Mouse (Mus musculus): ENCODE measurements around the gene Cep55.

Gene Cep55

GRCm38 (mm10) chr19:38045198-38045597 lies 9.6 kb upstream of the Cep55 start:
- no peak for DNase-seq

- DNase-seq = no peak
Measured at GRCm38 (mm10) chr19:38049686-38050085, 5.1 kb upstream of the Cep55 start.

- DNase-seq = peak; percentile 19 to 47
Measured at GRCm38 (mm10) chr19:38053227-38054041, 1.4 kb upstream of the Cep55 start.

GRCm38 (mm10) chr19:38054149-38054719 lies 577 bp upstream of the Cep55 start:
- DNase-seq = peak in 1 of 2 experiments; percentile 84

GRCm38 (mm10) chr19:38055798-38056197 lies 987 bp downstream of the Cep55 start:
- no peak for DNase-seq

GRCm38 (mm10) chr19:38056276-38056675 lies 1.5 kb downstream of the Cep55 start:
- no peak for DNase-seq

GRCm38 (mm10) chr19:38056931-38057330 lies 2.1 kb downstream of the Cep55 start:
- no peak for DNase-seq

GRCm38 (mm10) chr19:38063201-38063600 lies 8.4 kb downstream of the Cep55 start:
- no peak for DNase-seq

GRCm38 (mm10) chr19:38064051-38064450 lies 9.2 kb downstream of the Cep55 start:
- no peak for DNase-seq

GRCm38 (mm10) chr19:38073226-38073625 lies 18.4 kb downstream of the Cep55 start:
- DNase-seq = no peak

GRCm38 (mm10) chr19:38075051-38075450 lies 20.2 kb downstream of the Cep55 start:
- DNase-seq = no peak

- peak; percentile 10 to 42 for DNase-seq
Measured at GRCm38 (mm10) chr19:38076251-38076650, 21.4 kb downstream of the Cep55 start.

- DNase-seq = peak; percentile 44 to 56
Measured at GRCm38 (mm10) chr19:38077851-38078540, 23.2 kb downstream of the Cep55 start.

- no peak for DNase-seq
Measured at GRCm38 (mm10) chr19:38081361-38081760, 26.6 kb downstream of the Cep55 start.

- DNase-seq = no peak
Measured at GRCm38 (mm10) chr19:38082931-38083525, 28.2 kb downstream of the Cep55 start.

- DNase-seq = no peak
Measured at GRCm38 (mm10) chr19:38085841-38086240, 31.0 kb downstream of the Cep55 start.

- peak in 1 of 2 experiments; percentile 18 for DNase-seq
Measured at GRCm38 (mm10) chr19:38086948-38087551, 32.2 kb downstream of the Cep55 start.

GRCm38 (mm10) chr19:38089358-38089757 lies 34.5 kb downstream of the Cep55 start:
- DNase-seq = no peak

- no peak for DNase-seq
Measured at GRCm38 (mm10) chr19:38091512-38091985, 36.7 kb downstream of the Cep55 start.

GRCm38 (mm10) chr19:38096231-38096630 lies 41.4 kb downstream of the Cep55 start:
- DNase-seq = no peak

- DNase-seq = no peak
Measured at GRCm38 (mm10) chr19:38096858-38097758, 42.3 kb downstream of the Cep55 start, which contains the start of gene Ffar4. TSS of gene Ffar4 (plus strand) at chr19:38097071.

- DNase-seq = no peak
Measured at GRCm38 (mm10) chr19:38107871-38108270, 53.1 kb downstream of the Cep55 start.
